Mouse (Mus musculus): ENCODE results near the gene Wdr70.

DNA sequence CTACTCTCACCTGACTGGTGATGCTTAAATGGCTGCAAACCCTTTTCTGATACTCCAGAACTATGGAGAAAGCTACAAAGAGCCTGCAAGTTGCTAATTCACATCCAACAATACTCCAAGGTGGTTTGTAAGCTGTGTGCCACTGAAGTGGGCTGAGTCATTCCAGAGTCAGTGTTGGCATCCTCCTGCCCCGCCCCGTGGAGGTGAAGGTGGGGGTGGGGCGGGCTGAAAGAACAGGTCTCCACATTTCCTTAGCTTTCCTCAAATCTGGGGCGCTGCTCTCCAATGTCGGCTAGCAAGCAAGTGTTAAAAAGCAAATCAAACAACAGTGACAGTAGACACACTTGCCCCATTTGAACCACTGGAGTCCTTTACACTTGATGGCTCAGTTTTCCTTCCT, 208.7 kb downstream of the Wdr70 start:
- TF ChIP-seq CTCF (IDR thresholded peaks at IDR 0.05; ENCODE audit: extremely low read depth, insufficient read depth, low read length) (no peak), POLR2A (IDR thresholded peaks at IDR 0.05; ENCODE audit: extremely low read depth, insufficient read depth, low read length) (no peak)
